Mouse (Mus musculus) liver (tissue): Measurements from ENCODE around the gene Col4a1.

ENCODE experiments used
- DNase-seq: peaks from one replicate; pipeline ENCODE4 v3.0.0-alpha.2; 2020; ENCODE audit warnings: mixed read lengths

The Col4a1 gene

GRCm38 (mm10) chr8:11225577-11226434, 86.8 kb downstream of the Col4a1 start:
- no peak for DNase-seq

DNA sequence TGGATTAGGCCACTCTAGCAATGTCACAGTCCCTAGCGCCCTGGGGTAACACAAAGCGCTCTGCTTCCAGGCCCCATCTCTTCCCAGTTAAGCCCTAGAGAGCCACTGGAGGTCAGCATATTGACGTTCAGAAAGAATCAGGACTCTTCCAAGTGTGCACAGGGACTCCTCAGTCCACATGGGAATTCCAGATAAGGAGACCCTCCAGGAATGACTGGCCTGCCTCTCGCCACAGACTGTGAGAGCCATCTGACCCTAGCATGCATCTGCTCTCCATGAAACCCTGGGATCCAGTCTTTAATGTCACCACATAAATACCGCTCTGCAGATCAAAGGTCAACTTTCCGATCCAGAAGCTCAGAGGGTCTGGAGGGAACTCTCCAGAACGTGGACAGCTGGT, 88.4 kb downstream of the Col4a1 start:
- DNase-seq, result no peak

DNA sequence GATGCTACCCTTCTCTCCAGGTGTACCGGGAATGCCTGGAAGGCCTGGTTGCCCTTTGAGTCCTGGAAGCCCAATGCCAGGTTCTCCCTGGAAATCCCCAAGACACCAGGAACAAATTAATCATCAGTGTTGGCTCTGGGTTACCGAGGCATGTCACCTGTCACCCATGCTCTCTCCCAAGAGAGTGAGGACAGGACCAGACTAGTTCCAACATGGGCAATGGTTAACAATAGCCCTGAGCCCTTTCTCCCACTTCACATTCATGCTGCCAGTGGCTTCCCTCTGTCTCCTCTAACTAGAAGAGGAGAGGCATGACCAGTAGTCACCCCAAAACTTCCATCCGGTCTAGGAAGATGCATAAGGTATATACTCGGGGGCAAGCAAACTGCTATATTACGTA, 91.3 kb downstream of the Col4a1 start:
- DNase-seq, result no peak

GRCm38 (mm10) chr8:11219282-11219681, 93.3 kb downstream of the Col4a1 start:
- no peak for DNase-seq

- DNase-seq, result peak; percentile 25
These were observed 97.4 kb downstream of the Col4a1 start for GRCm38 (mm10) chr8:11215231-11215630.

GRCm38 (mm10) chr8:11206509-11206908, 106.1 kb downstream of the Col4a1 start:
- DNase-seq, result no peak

DNA sequence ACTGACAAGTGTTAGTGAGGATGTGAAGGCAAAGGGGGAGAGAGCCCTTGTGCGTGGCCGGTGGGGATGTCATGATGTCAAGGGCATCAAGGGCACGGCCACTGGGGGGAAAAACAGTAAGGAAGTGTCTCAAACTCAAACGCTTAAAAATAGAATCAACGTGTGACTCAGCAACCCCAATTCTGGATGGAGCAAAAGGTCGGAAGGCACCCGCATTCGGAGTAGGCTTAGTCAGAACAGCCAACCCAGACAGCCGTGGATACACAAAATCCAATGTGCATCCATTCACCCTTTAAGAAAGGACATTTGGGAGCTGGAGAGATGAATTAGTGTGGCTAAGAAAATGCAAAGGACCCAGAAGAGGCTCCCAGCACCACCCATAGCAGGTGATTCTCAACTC, 107.1 kb downstream of the Col4a1 start:
- no peak for DNase-seq

DNA sequence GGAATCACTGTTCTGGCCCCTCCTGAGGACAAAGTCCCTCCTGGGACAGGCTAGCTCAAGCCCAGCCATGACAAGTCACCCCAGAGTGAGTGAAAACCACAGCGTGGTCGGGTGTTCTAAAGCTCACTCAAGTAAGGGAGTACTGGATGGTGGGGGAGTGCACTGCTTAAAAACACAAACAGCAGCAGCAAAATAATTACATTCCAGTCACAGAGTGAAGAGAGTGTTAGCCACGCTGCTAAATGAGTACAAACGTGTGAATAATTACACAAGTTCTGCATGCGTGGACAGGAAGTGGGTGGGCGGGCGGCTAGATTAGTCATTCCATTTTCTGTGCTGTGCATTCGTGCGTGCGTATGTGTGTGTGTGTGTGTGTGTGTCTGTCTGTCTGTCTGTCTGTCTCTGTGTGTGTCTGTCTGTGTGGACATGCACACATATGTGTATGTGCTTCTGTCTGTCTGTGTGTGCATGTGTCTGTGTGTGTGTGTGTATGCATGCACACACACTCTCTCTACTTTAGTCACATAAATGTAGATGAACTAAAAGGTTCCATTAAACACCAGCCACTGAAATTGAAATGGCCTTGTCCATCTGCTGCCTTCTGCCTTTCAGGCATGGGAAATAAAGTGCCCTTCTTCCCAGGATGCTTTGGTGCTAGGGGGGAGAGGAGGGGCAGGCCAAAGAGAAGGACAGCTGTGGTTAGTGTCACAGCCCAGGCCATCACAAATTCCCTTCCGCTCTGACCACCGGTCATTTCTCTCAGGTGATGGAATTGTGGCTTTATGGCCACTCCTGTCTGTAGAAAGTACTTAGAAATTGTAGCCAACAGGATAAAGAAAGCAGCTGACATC, 109.1 kb downstream of the Col4a1 start:
- no peak for DNase-seq

GRCm38 (mm10) chr8:11198650-11199049, 114.0 kb downstream of the Col4a1 start:
- DNase-seq, result no peak

GRCm38 (mm10) chr8:11197988-11198387, 114.6 kb downstream of the Col4a1 start:
- no peak for DNase-seq

GRCm38 (mm10) chr8:11197261-11197660, 115.4 kb downstream of the Col4a1 start:
- no peak for DNase-seq

- no peak for DNase-seq
These were observed 119.8 kb downstream of the Col4a1 start for GRCm38 (mm10) chr8:11192719-11193324.

DNA sequence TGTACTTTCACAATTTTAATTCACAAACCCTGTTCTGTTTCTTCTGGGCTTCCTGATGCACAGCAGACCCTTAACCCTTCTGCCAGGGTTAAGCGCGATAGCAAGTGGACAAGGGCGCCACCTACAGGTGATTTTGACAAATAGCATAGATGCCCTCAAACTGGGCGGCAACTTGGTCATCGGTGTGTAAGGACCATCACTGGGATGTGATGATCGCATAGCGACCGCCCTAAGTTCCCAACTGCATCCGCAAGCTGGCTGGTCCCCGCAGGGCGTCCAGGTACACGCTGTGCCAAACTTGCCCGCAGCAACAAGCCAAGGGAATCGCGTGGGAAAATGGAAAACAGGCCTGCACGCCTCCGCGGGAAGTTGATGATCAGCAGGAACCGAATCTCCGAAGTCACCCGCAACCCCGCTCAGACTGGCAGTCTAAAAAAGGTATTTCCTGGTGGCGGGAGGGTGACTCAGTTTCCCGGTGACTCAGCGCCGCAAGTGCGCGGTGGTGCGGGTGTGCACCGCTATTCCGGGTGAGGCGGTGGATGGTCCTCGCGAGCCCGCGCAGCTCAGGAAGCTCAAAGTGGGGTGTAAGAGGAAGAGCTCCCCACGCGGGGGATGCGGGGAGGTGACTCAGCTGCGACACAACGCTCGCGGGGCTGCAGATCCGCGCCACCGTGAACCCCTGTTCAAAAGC, 124.9 kb downstream of the Col4a1 start:
- DNase-seq, result peak; percentile 63

DNA sequence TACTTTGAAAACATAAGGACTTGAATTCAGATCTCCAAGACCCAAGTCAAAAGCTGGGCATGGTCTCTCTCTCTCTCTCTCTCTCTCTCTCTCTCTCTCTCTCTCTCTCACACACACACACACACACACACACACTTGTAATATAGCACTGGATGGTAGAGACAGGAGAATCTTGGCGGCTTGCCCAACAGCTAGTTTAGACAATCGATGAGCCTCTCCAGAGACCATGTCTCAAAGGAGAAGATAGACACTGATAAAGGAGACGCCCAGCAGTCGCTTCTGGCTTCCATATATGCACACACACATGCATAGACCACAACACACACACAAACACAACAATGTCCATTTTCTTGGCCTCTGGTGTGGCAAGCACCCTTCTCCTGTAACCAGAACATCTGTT, 126.2 kb downstream of the Col4a1 start:
- no peak for DNase-seq

DNA sequence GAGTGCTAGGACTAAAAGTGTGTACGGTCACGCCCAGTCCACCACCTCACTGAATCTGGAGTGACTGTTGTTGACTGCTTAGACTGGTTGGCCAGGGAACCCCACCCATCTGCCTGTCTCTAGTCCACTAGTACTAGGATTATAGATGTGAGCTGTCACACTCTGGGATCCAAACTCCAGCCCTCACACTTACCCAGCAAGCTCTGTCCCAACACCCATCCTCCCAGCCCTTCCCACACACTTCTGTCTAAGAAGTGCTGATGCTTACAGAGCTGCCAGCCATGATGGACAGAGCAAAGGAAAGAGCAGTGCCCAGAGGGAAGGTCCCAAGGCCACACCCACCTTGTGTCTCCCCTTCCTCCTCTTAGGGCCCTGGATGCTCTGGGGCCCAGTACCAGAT, 127.0 kb downstream of the Col4a1 start:
- no peak for DNase-seq

DNA sequence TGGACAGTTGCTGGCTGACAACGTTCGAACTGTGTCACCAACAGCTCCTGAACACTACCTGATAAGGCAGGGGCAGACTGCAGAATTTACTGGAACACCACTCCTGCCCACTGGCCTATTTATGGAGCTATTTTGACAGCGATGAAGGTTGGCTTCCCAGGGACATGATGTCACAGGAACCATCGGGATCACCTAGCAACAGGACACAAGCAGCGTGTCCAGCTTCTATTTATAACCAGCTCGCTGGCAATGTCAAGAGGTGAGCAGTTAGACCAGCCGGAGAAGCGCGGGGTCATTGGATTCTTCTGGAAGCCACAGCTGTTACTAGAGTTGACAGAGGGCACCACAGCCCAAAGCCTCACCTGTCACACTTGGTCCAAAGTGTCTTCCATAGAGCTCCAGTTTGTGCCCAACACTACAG, 129.0 kb downstream of the Col4a1 start:
- DNase-seq, result no peak

DNA sequence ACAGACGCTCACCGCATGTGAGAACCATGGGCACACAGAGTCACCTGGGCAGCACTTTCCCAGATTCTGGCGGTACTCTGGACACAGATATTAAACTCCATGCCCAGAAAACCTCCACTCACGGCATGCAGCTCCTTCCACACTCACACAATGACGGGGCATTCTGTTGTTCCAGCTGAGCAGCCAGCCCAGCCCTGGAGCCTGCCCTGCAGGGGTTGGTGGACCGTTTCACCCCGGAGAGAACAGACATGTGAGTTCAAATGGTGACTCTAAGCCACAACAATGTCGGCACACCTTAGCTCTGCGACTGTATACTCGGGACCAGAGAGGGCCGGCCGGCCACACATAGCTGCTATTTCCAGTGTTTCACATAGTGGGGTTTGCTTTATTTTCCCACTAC, 130.0 kb downstream of the Col4a1 start:
- no peak for DNase-seq

DNA sequence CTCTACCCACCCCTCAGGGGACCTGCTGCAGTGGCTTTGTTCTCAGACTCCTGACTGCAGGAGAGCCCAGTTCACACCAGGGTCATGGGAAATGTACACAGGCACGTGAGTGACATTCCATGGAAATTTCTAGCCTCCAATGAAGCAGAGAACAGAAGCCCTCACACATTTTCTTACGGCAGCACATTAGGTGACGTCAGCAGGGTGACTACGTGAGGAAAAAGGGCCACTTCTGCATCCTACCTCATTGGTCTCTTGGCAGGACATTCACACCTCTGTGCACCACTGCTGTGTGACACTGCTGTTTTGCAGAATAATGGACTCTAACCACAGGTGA, 130.5 kb downstream of the Col4a1 start:
- no peak for DNase-seq

GRCm38 (mm10) chr8:11181420-11182147, 131.0 kb downstream of the Col4a1 start:
- DNase-seq, result no peak

GRCm38 (mm10) chr8:11179869-11180268, 132.8 kb downstream of the Col4a1 start:
- no peak for DNase-seq

GRCm38 (mm10) chr8:11176393-11176792, 136.2 kb downstream of the Col4a1 start:
- no peak for DNase-seq
